8 mouse cellular contexts compared by ENCODE assay signal in the genomic region with DNA sequence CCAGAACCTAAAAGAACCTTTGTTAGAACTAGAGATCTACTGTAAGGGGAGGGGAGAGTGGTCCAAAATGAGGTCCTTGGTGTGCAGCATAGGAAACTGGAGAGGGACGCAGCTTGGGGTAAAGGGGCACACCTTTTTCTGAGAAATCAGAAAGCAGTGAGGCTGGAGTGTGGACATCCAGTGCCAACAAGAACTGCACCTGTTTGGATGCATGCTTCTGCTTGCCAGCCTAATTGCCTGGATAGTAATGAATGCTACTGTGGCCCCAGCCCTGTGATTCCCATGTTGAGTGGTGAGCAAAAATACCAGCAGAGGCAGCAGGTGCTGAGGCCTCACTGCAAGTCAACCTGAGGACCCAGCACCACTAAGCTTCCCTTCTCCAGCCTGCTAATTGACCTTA. TPM values are rescaled to one million over a fixed set of nuclear protein-coding genes. Genes with fewer than 3 reads are reported as not detected.
DNase-seq lines count a peak whose midpoint lies in the region; ATAC-seq and TF ChIP-seq lines count a peak whose summit lies in the region.

No protein-coding gene starts in this region.

- WGBS in heart, embryonic 10.5 days = 28% methylated on average over 1 of the region's 1 CpGs
- WGBS in intestine, embryonic 15.5 days = 43% methylated on average over 1 of the region's 1 CpGs
- 59% methylated on average over 1 of the region's 1 CpGs for WGBS in midbrain, embryonic 12.5 days

- no peaks in the 10 kb centered on the region for H3K36me3 ChIP-seq in heart, embryonic 10.5 days
- no peaks in the 10 kb centered on the region for H3K36me3 ChIP-seq in intestine, embryonic 15.5 days
- no peaks in the 10 kb centered on the region for H3K36me3 ChIP-seq in midbrain, embryonic 12.5 days

- TF ChIP-seq POLR2A in cortical plate, adult 2 months (IDR thresholded peaks at IDR 0.05; ENCODE audit: extremely low read depth, insufficient read depth, low read length) = no peak

- H3K27me3 ChIP-seq in heart, embryonic 10.5 days (ENCODE audit: insufficient read depth, poor library complexity, severe bottlenecking) = peaks cover 41% of the 10 kb centered on the region
- H3K27me3 ChIP-seq in intestine, embryonic 15.5 days (replicated peaks) = no peaks in the 10 kb centered on the region
- peaks cover 29% of the 10 kb centered on the region for H3K27me3 ChIP-seq in midbrain, embryonic 12.5 days

- peak overlapping the region; percentile 83 for H3K27ac ChIP-seq in heart, embryonic 10.5 days
- peak overlapping the region; percentile 23; the same call in 1 of the 2 replicates for H3K27ac ChIP-seq in cortical plate, adult 2 months (ENCODE audit: insufficient read depth, low read length)
- no peak overlapping the region for H3K27ac ChIP-seq in intestine, embryonic 15.5 days
- H3K27ac ChIP-seq in midbrain, embryonic 12.5 days (replicated peaks) = no peak overlapping the region

- no peak for DNase-seq in heart, embryonic 10.5 days (ENCODE audit: low spot score)
- no peak for DNase-seq in heart, postnatal 36 days
- no peak for DNase-seq in spleen, postnatal 4 days (ENCODE audit: low spot score in 2 of 2)
- no peak for DNase-seq in thymus, postnatal 25 days
- DNase-seq in cerebellum, adult 8-10 months = no peak

- H3K4me3 ChIP-seq in heart, embryonic 10.5 days = peak overlapping the region; percentile 82
- peak overlapping the region; percentile 76 for H3K4me3 ChIP-seq in cortical plate, adult 2 months (ENCODE audit: insufficient read depth, low read length)
- H3K4me3 ChIP-seq in intestine, embryonic 15.5 days (replicated peaks) = peak overlapping the region; percentile 67
- peak overlapping the region; percentile 75 for H3K4me3 ChIP-seq in midbrain, embryonic 12.5 days

- H3K4me1 ChIP-seq in heart, embryonic 10.5 days = peaks cover 9% of the 10 kb centered on the region; the same call in 1 of the 2 replicates
- H3K4me1 ChIP-seq in cortical plate, adult 2 months (ENCODE audit: control insufficient read depth, insufficient read depth, low read length) = peaks cover 5% of the 10 kb centered on the region
- H3K4me1 ChIP-seq in intestine, embryonic 15.5 days (replicated peaks) = peaks cover 2% of the 10 kb centered on the region; the same call in 1 of the 2 replicates
- peaks cover 8% of the 10 kb centered on the region for H3K4me1 ChIP-seq in midbrain, embryonic 12.5 days

- H3K4me2 ChIP-seq in intestine, embryonic 15.5 days (replicated peaks) = peak overlapping the region; percentile 96
- peak overlapping the region; percentile 95 for H3K4me2 ChIP-seq in midbrain, embryonic 12.5 days (replicated peaks)

- H3K9ac ChIP-seq in intestine, embryonic 15.5 days = peak overlapping the region; percentile 65
- H3K9ac ChIP-seq in midbrain, embryonic 12.5 days (replicated peaks) = no peak overlapping the region

- intact Hi-C loops in heart, postnatal 36 days (cut with DNase I) = loop anchor here (5.0 kb wide), 1 partner anchor 93 kb away; no protein-coding TSS in a partner anchor

- H3K9me3 ChIP-seq in heart, embryonic 10.5 days = no peaks in the 10 kb centered on the region
- H3K9me3 ChIP-seq in intestine, embryonic 15.5 days = no peaks in the 10 kb centered on the region
- H3K9me3 ChIP-seq in midbrain, embryonic 12.5 days = no peaks in the 10 kb centered on the region

- peak; percentile 23 for ATAC-seq in intestine, embryonic 15.5 days
- peak; percentile 38 for ATAC-seq in midbrain, embryonic 12.5 days (ENCODE audit: low FRiP score, low read depth)

- TF ChIP-seq CTCF in cortical plate, adult 2 months (IDR thresholded peaks at IDR 0.05; ENCODE audit: extremely low read depth, insufficient read depth, low read length) = no peak

RNA-seq across cellular contexts. Expression of a gene that starts 0.5 kb away (rescaled TPM):
- polyA plus RNA-seq in heart, embryonic 10.5 days (2016; fragmentation: Nextera tagmentation; extraction: Ambion mirVana) = 19.8 and 25.3 TPM in 2 replicates
- total RNA-seq in heart, postnatal 36 days (2021) = 10 to 100 TPM; 16.7 to 28.2 TPM
- polyA plus RNA-seq in cortical plate, adult 2 months (2012; rRNA removed) = 50.5 and 51.6 TPM in 2 replicates
- polyA plus RNA-seq in intestine, embryonic 15.5 days (2015; fragmentation: Nextera tagmentation; extraction: Ambion mirVana) = 9.0 and 9.3 TPM in 2 replicates
- 2.9 and 4.0 TPM in 2 replicates for polyA plus RNA-seq in midbrain, embryonic 12.5 days (2016; fragmentation: Nextera tagmentation; extraction: Ambion mirVana)

Comparison
In these comparisons a context has a peak if more than half of its experiments do, and no peak if none do; other contexts are left out.
1. H3K27ac ChIP-seq: peak in heart, embryonic 10.5 days (single experiment) and cortical plate, adult 2 months (single experiment); none in intestine, embryonic 15.5 days (single experiment) and midbrain, embryonic 12.5 days (single experiment).
2. Peak in every context shown above with its lines, with median percentiles within 50 percentile points of each other: H3K4me3 ChIP-seq.